Mouse (Mus musculus): ENCODE data around the gene Rasa2.

DNA sequence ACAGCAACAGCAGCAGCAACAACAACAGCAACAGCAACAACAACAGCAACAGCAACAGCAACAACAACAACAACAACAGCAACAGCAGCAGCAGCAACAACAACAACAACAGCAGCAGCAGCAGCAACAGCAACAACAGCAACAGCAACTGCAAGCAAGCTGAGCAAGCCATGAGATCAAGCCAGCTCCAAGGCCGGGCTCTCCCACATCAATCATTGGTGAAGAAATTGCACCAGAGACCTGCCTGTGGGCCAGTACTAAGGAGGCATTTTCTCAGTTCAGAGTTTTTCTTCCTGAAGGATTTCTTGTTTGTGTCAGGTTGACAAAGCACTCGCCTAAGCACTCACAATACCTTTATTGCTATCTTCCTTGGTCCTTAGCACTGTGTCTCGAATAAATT, 114.6 kb downstream of the Rasa2 start:
- TF ChIP-seq POLR2A (IDR thresholded peaks at IDR 0.05; ENCODE audit: low read depth, low read length) (no peak), MEF2A (IDR thresholded peaks at IDR 0.05; ENCODE audit: borderline replicate concordance, low read depth, low read length) (no peak), CHD1 (IDR thresholded peaks at IDR 0.05; ENCODE audit: low read depth, low read length) (no peak), USF1 (IDR thresholded peaks at IDR 0.05; ENCODE audit: low read depth, low read length) (no peak)
